Mouse (Mus musculus) liver, embryonic 15.5 days (tissue): Measurements from ENCODE around the gene Usp33. TPM values are rescaled to one million over a fixed set of nuclear protein-coding genes. Genes with fewer than 3 reads are reported as not detected.
"Not testable (repeated sequence)": the region's sequence is repeated elsewhere in the genome, so short reads cannot be mapped to it uniquely, and the experiment has no call there.

Experiments used
- ATAC-seq: fragments of 200-750 bp; cut with Nextera tagmentation; 2 replicates; pipeline ENCODE4 v1.8.0; 2017; ENCODE audit warnings: moderate number of reproducible peaks, mild to moderate bottlenecking, moderate library complexity; ENCODE audit not compliant: insufficient read depth
- H3K27ac ChIP-seq: fragments of 300-500 bp; sonication (generic); replicated peaks from 2 replicates; pipeline ENCODE4 v1.5.1; 2015; ENCODE audit warnings: mild to moderate bottlenecking, inconsistent platforms
- H3K27me3 ChIP-seq: fragments of 300-500 bp; sonication (generic); 2 replicates; pipeline ENCODE4 v1.6.1; 2015; ENCODE audit warnings: mild to moderate bottlenecking, inconsistent platforms
- H3K36me3 ChIP-seq: fragments of 300-500 bp; sonication (generic); replicated peaks from 2 replicates; pipeline ENCODE4 v1.6.1; 2015; ENCODE audit warnings: moderate library complexity, mild to moderate bottlenecking, inconsistent platforms
- H3K4me1 ChIP-seq: fragments of 300-500 bp; sonication (generic); replicated peaks from 2 replicates; pipeline ENCODE4 v1.6.1; 2015; ENCODE audit warnings: inconsistent platforms
- H3K4me2 ChIP-seq: fragments of 300-500 bp; sonication (generic); 2 replicates; pipeline ENCODE4 v1.6.1; 2015; ENCODE audit warnings: moderate library complexity, mild to moderate bottlenecking, inconsistent platforms
- H3K4me3 ChIP-seq: fragments of 300-500 bp; sonication (generic); replicated peaks from 2 replicates; pipeline ENCODE4 v1.5.1; 2015; ENCODE audit warnings: mild to moderate bottlenecking, inconsistent platforms
- H3K9ac ChIP-seq: fragments of 300-500 bp; sonication (generic); 2 replicates; pipeline ENCODE4 v1.6.1; 2015; ENCODE audit warnings: moderate library complexity, mild to moderate bottlenecking, inconsistent platforms
- H3K9me3 ChIP-seq: fragments of 300-500 bp; sonication (generic); replicated peaks from 2 replicates; pipeline ENCODE4 v1.6.1; 2016; ENCODE audit warnings: inconsistent platforms
- WGBS: fragments of 180-500 bp; shearing (Covaris S2); methylation state at CpG from one replicate; pipeline ENCODE4 v1.1.7; 2015; ENCODE audit warnings: mixed read lengths; ENCODE audit not compliant: insufficient replicate concordance; 5-methylcytosine and 5-hydroxymethylcytosine counted together
- polyA plus RNA-seq: library from polyadenylated mRNA; unstranded; fragments of >200 nt; fragmentation: Nextera tagmentation; extraction: Ambion mirVana; gene quantifications from 2 replicates; pipeline ENCODE4 v1.2.1, GENCODE M21; 2015

The Usp33 gene
- polyA plus RNA-seq, 1 experiment from 2014 or later = 19.6 TPM

GRCm38 (mm10) chr3:152316447-152317173 lies 29.7 kb upstream of the Usp33 start:
- H3K36me3 ChIP-seq, H3K4me2 ChIP-seq, H3K4me3 ChIP-seq, H3K9ac ChIP-seq, ATAC-seq, H3K9me3 ChIP-seq, H3K27ac ChIP-seq, H3K27me3 ChIP-seq, H3K4me1 ChIP-seq: not testable (repeated sequence)
- 47% methylated on average over 9 of the region's 9 CpGs for WGBS

GRCm38 (mm10) chr3:152320972-152321645 lies 25.2 kb upstream of the Usp33 start:
- Histone ChIP-seq H3K27me3 (no peaks in the 10 kb centered on the region), H3K4me1 (peaks cover 7% of the 10 kb centered on the region), H3K4me3 (no peak overlapping the region), H3K27ac (no peak overlapping the region), H3K4me2 (no peak overlapping the region), H3K9me3 (no peaks in the 10 kb centered on the region), H3K9ac (no peak overlapping the region), H3K36me3 (no peaks in the 10 kb centered on the region)
- WGBS = 71% methylated on average over 10 of the region's 10 CpGs
- no peak for ATAC-seq

- no peak overlapping the region for H3K4me3 ChIP-seq
- H3K27me3 ChIP-seq = no peaks in the 10 kb centered on the region
- no peaks in the 10 kb centered on the region for H3K36me3 ChIP-seq
- ATAC-seq = no peak
- H3K9me3 ChIP-seq = no peaks in the 10 kb centered on the region
- no peak overlapping the region for H3K27ac ChIP-seq
- H3K4me2 ChIP-seq = no peak overlapping the region
- WGBS = 78% methylated on average over 8 of the region's 8 CpGs
- peaks cover 3% of the 10 kb centered on the region for H3K4me1 ChIP-seq
- no peak overlapping the region for H3K9ac ChIP-seq
Observed at GRCm38 (mm10) chr3:152321765-152322547, 24.3 kb upstream of the Usp33 start.

- H3K4me1 ChIP-seq = no peaks in the 10 kb centered on the region; the same call in 1 of the 2 replicates
- 82% methylated on average over 6 of the region's 6 CpGs for WGBS
- H3K9me3 ChIP-seq = no peaks in the 10 kb centered on the region
- H3K4me3 ChIP-seq = no peak overlapping the region
- no peaks in the 10 kb centered on the region for H3K27me3 ChIP-seq
- no peak for ATAC-seq
- no peak overlapping the region for H3K4me2 ChIP-seq
- H3K36me3 ChIP-seq = peaks cover 19% of the 10 kb centered on the region
- no peak overlapping the region for H3K9ac ChIP-seq
- no peak overlapping the region for H3K27ac ChIP-seq
Observed at GRCm38 (mm10) chr3:152332104-152332503, 14.2 kb upstream of the Usp33 start.

GRCm38 (mm10) chr3:152332545-152333300 lies 13.6 kb upstream of the Usp33 start:
- no peaks in the 10 kb centered on the region for H3K27me3 ChIP-seq
- WGBS = 84% methylated on average over 15 of the region's 15 CpGs
- H3K4me1 ChIP-seq = no peaks in the 10 kb centered on the region; the same call in 1 of the 2 replicates
- H3K9ac ChIP-seq = no peak overlapping the region
- peaks cover 25% of the 10 kb centered on the region for H3K36me3 ChIP-seq
- ATAC-seq = no peak
- no peak overlapping the region for H3K4me3 ChIP-seq
- H3K4me2 ChIP-seq = no peak overlapping the region
- H3K9me3 ChIP-seq = no peaks in the 10 kb centered on the region
- no peak overlapping the region for H3K27ac ChIP-seq

- Histone ChIP-seq H3K27me3 (no peaks in the 10 kb centered on the region), H3K9me3 (no peaks in the 10 kb centered on the region), H3K9ac (no peak overlapping the region), H3K4me1 (no peaks in the 10 kb centered on the region; the same call in 1 of the 2 replicates), H3K4me3 (no peak overlapping the region), H3K36me3 (peaks cover 26% of the 10 kb centered on the region), H3K27ac (no peak overlapping the region), H3K4me2 (no peak overlapping the region)
- ATAC-seq = no peak; the same call in 1 of the 2 replicates
- WGBS = 58% methylated on average over 10 of the region's 10 CpGs
Observed at GRCm38 (mm10) chr3:152333641-152334040, 12.6 kb upstream of the Usp33 start.

- H3K4me3 ChIP-seq = no peak overlapping the region
Observed at GRCm38 (mm10) chr3:152336085-152336484, 10.2 kb upstream of the Usp33 start.

GRCm38 (mm10) chr3:152339862-152340557 lies 6.3 kb upstream of the Usp33 start, which contains the start of gene Miga1:
TSS of gene Miga1 (minus strand) at chr3:152340407.
- H3K27ac ChIP-seq = peak within 1 kb of the TSS; percentile 69; the same call in 1 of the 2 replicates
- WGBS = 1% methylated on average over 54 of the region's 54 CpGs
- peak within 1 kb of the TSS; percentile 93 for H3K4me2 ChIP-seq
- ATAC-seq = peak; percentile 74
- peaks cover 8% of the 10 kb centered on the region for H3K36me3 ChIP-seq
- H3K9me3 ChIP-seq = no peaks in the 10 kb centered on the region
- H3K27me3 ChIP-seq = no peaks in the 10 kb centered on the region
- peak within 1 kb of the TSS; percentile 77 for H3K9ac ChIP-seq
- H3K4me1 ChIP-seq = peaks cover 17% of the 10 kb centered on the region
- peak within 1 kb of the TSS; percentile 80 for H3K4me3 ChIP-seq

More at GRCm38 (mm10) chr3:152336085-152336484, 10.2 kb upstream of the Usp33 start:
- Histone ChIP-seq H3K4me1 (peaks cover 17% of the 10 kb centered on the region), H3K9ac (no peak overlapping the region), H3K27ac (no peak overlapping the region), H3K4me2 (no peak overlapping the region), H3K27me3 (no peaks in the 10 kb centered on the region), H3K9me3 (no peaks in the 10 kb centered on the region), H3K36me3 (peaks cover 26% of the 10 kb centered on the region)
- ATAC-seq = no peak
- 69% methylated on average over 8 of the region's 8 CpGs for WGBS

GRCm38 (mm10) chr3:152342961-152343517 lies 3.2 kb upstream of the Usp33 start:
- WGBS = 78% methylated on average over 15 of the region's 15 CpGs
- Histone ChIP-seq H3K4me2 (no peak overlapping the region), H3K27ac (no peak overlapping the region), H3K27me3 (no peaks in the 10 kb centered on the region), H3K9ac (no peak overlapping the region), H3K36me3 (no peaks in the 10 kb centered on the region), H3K4me3 (no peak overlapping the region), H3K4me1 (peaks cover 29% of the 10 kb centered on the region), H3K9me3 (no peaks in the 10 kb centered on the region)
- ATAC-seq = no peak

- peaks cover 45% of the 10 kb centered on the region for H3K4me1 ChIP-seq
- no peaks in the 10 kb centered on the region for H3K27me3 ChIP-seq
- WGBS = under 1% methylated on average over 51 of the region's 54 CpGs
- no peaks in the 10 kb centered on the region for H3K9me3 ChIP-seq
- H3K9ac ChIP-seq = peak overlapping the region; percentile 83
- peak overlapping the region; percentile 82 for H3K4me3 ChIP-seq
- ATAC-seq = peak; percentile 81
- peak overlapping the region; percentile 95 for H3K27ac ChIP-seq
- peak overlapping the region; percentile 73 for H3K4me2 ChIP-seq
- H3K36me3 ChIP-seq = 0 out of 2 replicates have a peak, but pooled peaks cover 7% of the 10 kb centered on the region
Observed at GRCm38 (mm10) chr3:152346633-152347141, 409 bp downstream of the Usp33 start.
